Mouse (Mus musculus) thymus, adult 2 months (tissue): Measurements from ENCODE around the gene G6pd2. TPM values are rescaled to one million over a fixed set of nuclear protein-coding genes. Genes with fewer than 3 reads are reported as not detected.

Source experiments
- DNase-seq: peaks from one replicate; pipeline ENCODE4 v3.0.0; 2021
- H3K27ac ChIP-seq: fragments of 200-500 bp; 2 replicates; pipeline ENCODE4 v1.5.1; 2012; ENCODE audit warnings: low read length, control low read depth; ENCODE audit not compliant: control insufficient read depth, insufficient read depth
- H3K27me3 ChIP-seq: fragments of 200-500 bp; 2 replicates; pipeline ENCODE4 v1.6.1; 2012; ENCODE audit warnings: mild to moderate bottlenecking, low read length, moderate library complexity, mixed read lengths; ENCODE audit not compliant: control insufficient read depth, insufficient read depth
- H3K36me3 ChIP-seq: fragments of 200-500 bp; 2 replicates; pipeline ENCODE4 v1.6.1; 2012; ENCODE audit warnings: mild to moderate bottlenecking, low read length, moderate library complexity; ENCODE audit not compliant: control insufficient read depth, insufficient read depth
- H3K4me1 ChIP-seq: fragments of 200-500 bp; replicated peaks from 2 replicates; pipeline ENCODE4 v1.6.1; 2012; ENCODE audit warnings: low read length; ENCODE audit not compliant: control insufficient read depth, insufficient read depth
- H3K4me3 ChIP-seq: fragments of 200-500 bp; 2 replicates; pipeline ENCODE4 v1.5.1; 2012; ENCODE audit warnings: mild to moderate bottlenecking, low read length, control low read depth, moderate library complexity; ENCODE audit not compliant: control insufficient read depth, insufficient read depth
- CTCF ChIP-seq: fragments of 200-500 bp; IDR thresholded peaks from 2 replicates; pipeline ENCODE4 v1.5.1; 2012; ENCODE audit warnings: mild to moderate bottlenecking, control low read depth, low read length, moderate library complexity, borderline replicate concordance; ENCODE audit not compliant: control insufficient read depth, poor library complexity, insufficient read depth; ENCODE audit errors: extremely low read depth
- POLR2A ChIP-seq: fragments of 200-500 bp; IDR thresholded peaks from 2 replicates; pipeline ENCODE4 v1.6.1; 2012; ENCODE audit warnings: mild to moderate bottlenecking, low read length, control low read depth, moderate library complexity; ENCODE audit not compliant: control insufficient read depth, poor library complexity, insufficient read depth; ENCODE audit errors: extremely low read depth
- WGBS: fragments of 180-500 bp; shearing (Covaris S2); methylation state at CpG from one replicate; pipeline ENCODE4 v1.1.7; 2018; 5-methylcytosine and 5-hydroxymethylcytosine counted together
- polyA plus RNA-seq: library from polyadenylated mRNA; depleted of rRNA; stranded (reverse); fragments of >200 nt; gene quantifications from 2 replicates; pipeline ENCODE4 v1.2.3, GENCODE M21; 2012; rRNA removed

G6pd2 gene
- not detected in 2 replicates for polyA plus RNA-seq

DNA sequence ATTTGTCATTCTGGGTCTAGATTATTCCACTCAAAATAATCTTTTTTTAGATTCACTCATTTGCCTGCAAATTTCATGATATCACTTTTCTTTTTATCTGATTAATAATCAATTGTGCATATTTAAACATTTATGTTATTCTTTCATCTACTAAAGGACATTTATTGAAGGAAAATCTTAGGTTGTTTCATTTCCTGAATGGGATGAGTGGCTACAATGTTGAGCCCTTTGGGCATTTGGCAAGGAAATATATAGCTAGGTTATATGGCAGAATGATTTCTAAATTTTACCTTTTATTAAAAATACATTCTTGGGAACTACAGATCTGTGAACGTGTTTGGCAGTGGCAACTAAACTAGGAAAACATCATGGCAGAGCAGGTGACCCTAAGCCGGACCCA lies at the start of gene G6pd2:
G6pd2 (plus strand) TSS at position 301 of the 400 bp plus-strand sequence.
- H3K4me3 ChIP-seq, result no peak within 1 kb of the TSS
- H3K27me3 ChIP-seq, result no peaks in the 10 kb centered on the region
- no peak for DNase-seq
- H3K4me1 ChIP-seq, result no peaks in the 10 kb centered on the region
- no peak within 1 kb of the TSS for H3K27ac ChIP-seq
- WGBS, result 95% methylated on average over 2 of the region's 2 CpGs
- H3K36me3 ChIP-seq, result no peaks in the 10 kb centered on the region
- TF ChIP-seq POLR2A (no peak), CTCF (no peak)

GRCm38 (mm10) chr5:61764214-61764613 lies 44.4 kb upstream of the G6pd2 start:
- Histone ChIP-seq H3K27ac (no peak overlapping the region), H3K4me1 (no peaks in the 10 kb centered on the region), H3K4me3 (no peak overlapping the region), H3K27me3 (no peaks in the 10 kb centered on the region), H3K36me3 (no peaks in the 10 kb centered on the region)
- no peak for DNase-seq
- no peak for TF ChIP-seq POLR2A
- no peak for TF ChIP-seq CTCF
- 67% methylated on average over 1 of the region's 1 CpGs for WGBS

DNA sequence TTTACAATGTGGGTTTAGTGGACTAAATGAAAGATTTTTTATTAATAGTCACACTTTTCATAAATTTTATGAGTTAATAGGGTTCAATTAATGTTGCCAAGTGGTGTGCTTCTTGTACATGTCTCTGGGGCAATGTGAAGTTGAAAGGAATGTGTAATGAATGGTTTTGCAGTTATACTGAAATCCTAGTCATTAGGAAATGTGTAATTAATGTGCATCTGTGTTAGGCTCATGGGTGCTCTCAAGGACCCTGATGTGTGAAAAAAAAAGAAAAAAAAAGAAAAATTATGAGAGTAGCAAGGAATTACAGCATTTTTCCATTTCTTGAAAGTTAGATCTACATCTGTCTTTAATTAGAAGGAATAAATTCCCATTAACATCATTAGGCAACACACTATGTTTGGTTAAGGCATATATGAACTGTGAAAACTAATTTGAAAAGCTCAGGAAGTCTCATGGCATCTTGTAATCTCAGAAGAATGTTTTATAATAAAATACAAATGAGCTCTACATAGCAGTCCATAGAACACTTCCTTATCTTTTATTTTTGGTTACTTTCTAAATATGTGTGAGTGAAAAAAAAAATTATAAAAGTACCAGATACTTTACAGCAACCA lies 24.4 kb downstream of the G6pd2 start:
- H3K27me3 ChIP-seq, result no peaks in the 10 kb centered on the region
- no peak for DNase-seq
- no peak overlapping the region for H3K27ac ChIP-seq
- no peak overlapping the region for H3K4me3 ChIP-seq
- H3K4me1 ChIP-seq, result no peaks in the 10 kb centered on the region
- TF ChIP-seq CTCF (no peak), POLR2A (no peak)
- H3K36me3 ChIP-seq, result no peaks in the 10 kb centered on the region

DNA sequence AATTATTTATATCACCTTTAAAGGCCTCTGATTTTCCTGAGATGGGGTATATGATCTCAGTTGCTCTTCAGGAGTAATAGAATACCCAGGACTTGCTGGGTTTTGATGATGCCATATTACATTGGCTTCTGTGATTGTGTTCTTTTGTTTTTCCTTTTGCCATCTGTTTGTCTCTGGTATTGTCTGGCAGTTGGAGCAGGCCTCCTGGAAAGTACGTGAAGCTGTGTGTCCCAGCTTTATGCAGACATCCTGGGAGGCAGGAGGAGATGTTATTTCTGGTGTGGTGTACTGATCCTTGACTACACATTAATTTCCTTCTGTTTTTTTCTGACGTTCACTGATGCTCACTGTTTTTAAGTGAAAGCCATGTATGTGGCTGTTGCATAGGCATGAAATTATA lies 35.3 kb downstream of the G6pd2 start:
- H3K27ac ChIP-seq, result no peak overlapping the region
- WGBS, result 74% methylated on average over 2 of the region's 2 CpGs

More for the DNA sequence above, 35.3 kb downstream of the G6pd2 start:
- no peak for DNase-seq
- H3K36me3 ChIP-seq, result no peaks in the 10 kb centered on the region
- H3K27me3 ChIP-seq, result no peaks in the 10 kb centered on the region
- H3K4me1 ChIP-seq, result no peaks in the 10 kb centered on the region
- TF ChIP-seq CTCF (no peak), POLR2A (no peak)
- no peak overlapping the region for H3K4me3 ChIP-seq
